Mouse (Mus musculus): ENCODE results near the gene Ppp1r2. TPM values are rescaled to one million over a fixed set of nuclear protein-coding genes. Genes with fewer than 3 reads are reported as not detected.
"Not testable (repeated sequence)": the region's sequence is repeated elsewhere in the genome, so short reads cannot be mapped to it uniquely, and the experiment has no call there.

The Ppp1r2 gene
- 48.2 and 59.4 TPM in 2 replicates for total RNA-seq (2017)

DNA sequence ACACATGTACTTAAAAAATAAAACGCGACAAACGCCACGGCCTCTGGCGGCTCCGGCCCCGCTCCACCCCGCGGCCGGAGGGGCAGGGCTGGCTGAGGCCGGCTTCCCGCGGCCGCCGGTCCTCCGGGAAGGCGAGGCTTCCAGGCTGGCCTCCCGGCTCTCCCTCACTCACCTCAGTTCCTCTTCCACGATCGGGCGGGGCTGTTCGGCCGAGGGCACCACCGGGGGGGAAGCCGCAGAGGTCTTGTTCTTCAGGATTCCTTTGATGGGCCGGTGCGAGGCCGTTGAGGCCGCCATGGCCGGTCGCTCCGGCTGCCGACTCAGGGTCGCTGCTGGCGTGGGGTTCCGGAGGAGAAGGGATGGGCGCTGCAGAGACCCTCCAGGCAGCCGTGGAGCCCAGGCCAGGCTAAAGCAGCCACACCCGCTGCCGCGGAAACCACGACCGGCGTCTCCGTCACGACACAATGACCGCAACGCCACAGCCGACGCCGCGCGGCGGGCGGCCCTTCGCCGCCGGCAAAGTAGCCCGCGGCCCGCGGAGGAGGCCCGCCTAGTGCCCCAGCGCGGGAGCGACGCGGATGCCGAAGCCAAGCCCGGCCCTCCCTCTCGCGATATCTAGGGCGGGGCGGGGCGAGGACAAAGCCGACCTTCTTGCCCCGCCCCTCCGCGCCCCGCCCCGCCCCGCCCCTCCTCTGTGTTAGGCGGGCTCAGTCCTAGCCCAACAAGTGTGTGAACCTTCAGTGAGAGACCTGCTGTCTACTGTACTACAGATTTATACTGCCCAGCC is at the start of gene Ppp1r2:
Ppp1r2 (minus strand) TSS at position 604 of the 787 bp plus-strand sequence.
- ATAC-seq (replicated peaks in 1 of 2; ENCODE audit: insufficient read depth in 1 of 2, low FRiP score in 2 of 2, low TSS enrichment in 1 of 2, low read depth in 1 of 2, poor library complexity in 2 of 2, severe bottlenecking in 2 of 2), result peak; percentile 77 to 93

DNA sequence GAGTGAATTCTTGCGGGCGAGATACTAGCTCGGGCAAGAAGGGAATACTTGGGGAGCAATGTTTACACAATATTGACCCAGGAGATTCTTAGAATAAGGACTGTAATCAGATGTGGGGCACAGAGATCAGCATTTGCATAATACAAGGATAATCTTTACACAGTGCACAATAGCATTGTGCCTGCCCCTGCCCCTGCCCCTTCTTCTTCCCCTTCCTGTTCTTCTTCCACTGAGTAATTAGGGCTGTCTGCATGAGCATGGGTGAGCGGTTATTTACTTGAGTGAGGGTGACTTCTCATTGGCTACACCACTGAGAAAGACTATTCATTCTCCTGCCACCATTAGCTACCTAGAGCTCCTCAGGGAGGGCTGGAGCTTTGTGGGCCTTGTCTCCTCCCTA is 46.4 kb upstream of the Ppp1r2 start:
- ATAC-seq (replicated peaks in 1 of 2; ENCODE audit: insufficient read depth in 1 of 2, low FRiP score in 2 of 2, low TSS enrichment in 1 of 2, low read depth in 1 of 2, poor library complexity in 2 of 2, severe bottlenecking in 2 of 2), result no peak

DNA sequence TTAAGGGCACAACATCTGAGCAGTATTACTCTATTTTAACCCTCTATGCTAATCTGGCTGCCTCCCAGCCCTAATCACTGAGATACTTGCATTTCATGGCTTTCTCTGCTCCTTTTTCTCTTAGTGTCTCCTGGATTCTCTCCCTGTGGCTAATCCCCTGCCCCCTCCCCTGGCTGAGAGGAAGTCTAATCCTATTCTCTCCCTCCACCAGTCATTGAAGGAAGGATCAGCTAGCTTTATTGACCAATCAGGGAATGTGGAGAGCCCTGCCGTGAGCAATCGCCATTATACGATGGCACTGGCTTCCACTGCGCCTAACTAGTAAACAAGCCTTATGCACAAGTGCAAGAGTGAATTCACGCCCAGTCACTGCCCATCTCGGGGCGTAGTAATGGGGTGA is 45.9 kb upstream of the Ppp1r2 start:
- ATAC-seq (replicated peaks in 1 of 2; ENCODE audit: insufficient read depth in 1 of 2, low FRiP score in 2 of 2, low TSS enrichment in 1 of 2, low read depth in 1 of 2, poor library complexity in 2 of 2, severe bottlenecking in 2 of 2), result no peak

DNA sequence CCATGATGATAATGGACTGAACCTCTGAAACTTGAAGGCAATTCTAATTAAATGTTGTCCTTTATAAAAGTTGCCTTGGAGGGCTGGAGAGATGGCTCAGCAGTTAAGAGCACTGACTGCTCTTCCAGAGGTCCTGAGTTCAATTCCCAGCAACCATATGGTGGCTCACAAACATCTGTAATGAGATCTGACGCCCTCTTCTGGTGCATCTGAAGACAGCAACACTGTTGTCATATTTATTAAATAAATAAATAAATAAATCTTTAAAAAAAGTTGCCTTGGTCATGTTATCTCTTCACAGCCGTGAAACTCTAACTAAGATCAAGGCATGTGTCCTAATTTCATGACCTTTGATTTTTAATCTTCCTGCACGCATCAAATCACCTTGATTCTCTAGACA is 44.6 kb upstream of the Ppp1r2 start:
- ATAC-seq (replicated peaks in 1 of 2; ENCODE audit: insufficient read depth in 1 of 2, low FRiP score in 2 of 2, low TSS enrichment in 1 of 2, low read depth in 1 of 2, poor library complexity in 2 of 2, severe bottlenecking in 2 of 2), result not testable (repeated sequence)

DNA sequence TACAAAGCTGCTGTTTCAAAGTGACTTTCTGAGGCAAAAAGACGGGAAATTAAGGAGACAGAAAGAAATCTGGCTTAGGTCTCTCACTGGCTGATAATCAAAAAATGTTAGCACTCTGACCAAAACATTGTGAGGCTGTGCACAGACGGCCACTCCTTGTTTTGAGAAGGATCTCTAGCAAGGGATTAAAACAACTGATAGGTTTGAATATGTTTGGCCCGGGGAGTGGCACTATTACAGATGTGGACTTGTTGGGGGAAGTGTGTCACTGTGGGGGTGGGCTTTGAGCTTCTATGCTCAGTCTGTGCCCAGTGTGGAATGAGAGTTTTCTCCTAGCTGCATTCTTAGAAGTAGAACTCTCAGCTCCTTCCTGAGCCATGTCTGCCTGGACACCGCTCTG is 44.2 kb upstream of the Ppp1r2 start:
- no peak for ATAC-seq (replicated peaks in 1 of 2; ENCODE audit: insufficient read depth in 1 of 2, low FRiP score in 2 of 2, low TSS enrichment in 1 of 2, low read depth in 1 of 2, poor library complexity in 2 of 2, severe bottlenecking in 2 of 2)

DNA sequence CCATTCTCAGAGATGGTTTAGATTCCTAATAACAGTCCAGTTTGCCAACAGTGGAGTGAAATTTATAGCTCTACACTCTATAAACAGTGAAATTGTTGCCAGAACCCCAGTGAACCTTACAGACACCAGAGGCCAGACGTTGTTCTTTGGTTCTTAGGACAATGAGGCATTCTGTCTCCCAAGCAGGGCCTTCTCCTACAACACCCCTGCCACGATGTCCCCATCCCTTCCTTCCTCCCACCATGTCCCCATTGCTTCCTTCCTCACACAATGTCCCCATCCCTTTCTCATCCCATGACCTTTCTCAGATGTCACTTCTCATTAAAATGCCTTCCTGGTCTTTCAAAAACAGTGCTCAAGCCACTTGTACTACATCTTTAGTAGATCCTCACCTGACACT is 43.3 kb upstream of the Ppp1r2 start:
- ATAC-seq (replicated peaks in 1 of 2; ENCODE audit: insufficient read depth in 1 of 2, low FRiP score in 2 of 2, low TSS enrichment in 1 of 2, low read depth in 1 of 2, poor library complexity in 2 of 2, severe bottlenecking in 2 of 2), result peak in 1 of 2 experiments; percentile 17; a peak in 1 of 4 replicates

DNA sequence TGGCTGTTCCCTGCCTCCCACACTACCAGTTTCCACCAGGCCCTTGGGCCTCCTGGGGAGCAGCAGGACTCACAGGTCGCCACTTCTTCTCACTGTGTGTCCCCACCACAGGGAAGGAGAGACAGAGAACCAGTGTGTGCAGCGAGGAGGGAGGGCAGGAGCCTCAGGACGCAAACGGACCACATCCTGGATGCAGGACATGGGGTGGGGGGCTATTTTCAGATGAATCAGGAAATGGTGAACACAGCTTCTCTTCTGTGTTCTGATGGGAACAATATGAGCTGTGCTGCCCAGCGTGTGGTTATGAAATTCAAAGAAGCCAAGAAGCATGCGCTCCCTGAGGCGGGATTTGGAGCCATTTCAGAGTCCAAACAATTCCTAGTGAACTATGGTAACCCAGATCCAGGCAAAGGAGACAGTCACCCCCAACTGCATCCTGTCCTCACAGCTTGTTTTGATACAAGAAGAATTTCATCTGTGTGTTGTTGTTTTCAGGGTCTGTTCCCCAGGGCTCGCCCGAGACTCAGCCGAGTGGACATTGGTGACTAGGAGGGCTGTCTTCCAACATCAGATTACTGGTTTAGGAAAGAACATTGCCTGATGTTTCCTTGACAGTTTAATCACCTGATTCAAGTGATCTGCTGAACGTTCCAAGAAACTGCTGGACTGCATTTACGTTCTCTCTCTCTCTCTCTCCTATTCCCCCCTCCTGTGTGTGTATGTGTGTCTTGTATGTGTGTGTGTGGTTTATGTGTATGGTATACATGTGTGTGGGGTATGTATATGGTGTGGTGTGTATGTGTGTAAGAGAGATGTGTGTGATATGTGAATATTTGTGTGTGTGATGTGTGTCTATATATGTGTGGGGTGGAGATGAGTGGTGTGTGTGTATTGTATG is 41.4 kb upstream of the Ppp1r2 start:
- peak; percentile 27 to 54; a peak in 1 of 4 replicates for ATAC-seq (replicated peaks in 1 of 2; ENCODE audit: insufficient read depth in 1 of 2, low FRiP score in 2 of 2, low TSS enrichment in 1 of 2, low read depth in 1 of 2, poor library complexity in 2 of 2, severe bottlenecking in 2 of 2)

DNA sequence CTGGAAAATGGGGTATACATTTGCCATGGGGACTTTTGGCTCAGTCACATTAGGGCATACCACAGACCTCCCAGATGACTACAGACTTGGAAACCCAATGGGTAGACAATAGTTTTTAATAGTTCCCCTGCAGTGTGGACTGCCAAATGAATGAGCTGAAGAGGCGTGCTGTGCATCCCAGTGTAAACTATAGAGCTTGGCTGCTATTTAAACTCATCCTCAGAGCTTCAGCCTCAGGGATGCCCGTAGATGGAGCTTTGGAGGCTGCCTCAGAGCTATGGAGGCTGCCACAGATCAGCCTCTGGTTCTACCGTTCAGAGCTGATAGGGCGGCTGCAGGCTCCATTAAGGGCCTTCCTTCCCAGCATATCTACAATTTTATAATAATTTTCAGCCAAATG is 40.2 kb upstream of the Ppp1r2 start:
- ATAC-seq (replicated peaks in 1 of 2; ENCODE audit: insufficient read depth in 1 of 2, low FRiP score in 2 of 2, low TSS enrichment in 1 of 2, low read depth in 1 of 2, poor library complexity in 2 of 2, severe bottlenecking in 2 of 2), result no peak

DNA sequence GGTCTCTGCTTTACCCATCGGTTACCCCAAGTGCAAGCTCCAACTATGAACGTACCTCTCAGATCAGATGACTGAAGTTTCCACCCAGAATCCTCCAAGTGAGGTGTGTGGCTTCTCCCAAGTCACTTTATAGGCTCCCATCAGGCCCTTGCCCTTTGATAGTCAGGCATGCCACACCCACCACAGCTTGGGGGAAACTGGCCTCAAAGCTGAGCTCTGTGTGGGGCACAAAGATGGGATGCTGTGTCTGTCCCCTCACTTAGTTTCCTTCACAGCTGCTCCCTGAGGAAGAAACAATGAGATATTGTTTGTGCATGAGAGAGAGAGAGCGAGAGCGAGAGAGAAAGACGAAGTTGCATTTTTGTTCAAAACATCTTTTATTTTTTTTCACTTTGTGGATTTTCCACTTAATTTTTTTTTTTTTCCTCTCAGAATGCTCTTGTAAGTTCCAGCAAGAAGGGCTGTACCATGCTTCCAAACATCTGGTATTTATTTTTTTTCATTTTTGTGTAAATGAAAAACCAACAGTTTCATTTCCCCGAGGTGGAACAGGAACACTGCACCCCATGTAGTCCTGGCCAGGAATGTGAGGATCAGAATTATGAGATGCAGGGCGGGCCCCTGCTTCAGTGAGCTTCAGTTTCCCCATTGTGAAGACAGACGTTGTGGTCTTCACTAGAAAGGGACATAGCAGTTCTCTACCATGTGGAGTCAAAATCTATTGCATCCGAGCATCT is 39.6 kb upstream of the Ppp1r2 start, which contains the start of gene Apod:
Apod (minus strand) TSS at position 312 of the 737 bp plus-strand sequence.
- ATAC-seq (replicated peaks in 1 of 2; ENCODE audit: insufficient read depth in 1 of 2, low FRiP score in 2 of 2, low TSS enrichment in 1 of 2, low read depth in 1 of 2, poor library complexity in 2 of 2, severe bottlenecking in 2 of 2), result no peak

DNA sequence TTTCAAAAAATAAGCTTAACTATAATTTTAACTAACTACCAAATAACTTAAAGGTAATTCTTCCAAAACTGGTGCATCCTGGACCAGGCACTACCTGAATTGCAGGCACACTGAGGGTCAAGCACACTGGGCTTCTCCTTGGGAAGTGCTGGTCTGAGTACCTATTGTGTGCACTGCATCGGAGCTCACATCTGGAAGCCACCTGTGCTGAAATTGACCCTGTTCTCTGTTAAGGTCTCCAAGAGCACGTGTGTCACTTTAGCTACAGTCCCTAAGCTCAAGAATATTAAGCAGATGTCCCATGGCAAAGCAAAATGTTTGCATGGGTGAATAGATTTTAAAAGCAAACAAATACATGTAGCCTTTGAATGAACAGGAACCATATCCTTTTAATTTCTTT is 38.5 kb upstream of the Ppp1r2 start:
- ATAC-seq (replicated peaks in 1 of 2; ENCODE audit: insufficient read depth in 1 of 2, low FRiP score in 2 of 2, low TSS enrichment in 1 of 2, low read depth in 1 of 2, poor library complexity in 2 of 2, severe bottlenecking in 2 of 2), result no peak

DNA sequence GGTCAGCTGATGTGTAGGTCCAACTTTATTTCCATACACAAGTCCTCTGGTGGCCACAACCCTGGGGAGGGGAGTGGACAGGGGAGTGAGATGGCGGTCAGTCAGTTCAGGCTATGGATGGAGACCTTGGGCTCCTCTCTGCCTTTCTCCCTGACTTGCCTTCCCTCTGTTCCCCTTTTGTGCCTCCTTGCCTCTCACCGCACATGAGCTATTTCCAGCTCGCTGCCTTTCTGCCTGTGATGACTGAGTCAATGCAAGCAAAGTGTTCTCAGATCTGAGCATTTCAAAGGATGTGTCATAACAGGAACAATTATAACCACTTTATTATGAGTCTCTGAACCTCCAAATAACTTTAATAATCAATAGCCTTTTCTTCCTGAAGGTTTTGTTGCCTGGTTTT is 37.2 kb upstream of the Ppp1r2 start:
- ATAC-seq (replicated peaks in 1 of 2; ENCODE audit: insufficient read depth in 1 of 2, low FRiP score in 2 of 2, low TSS enrichment in 1 of 2, low read depth in 1 of 2, poor library complexity in 2 of 2, severe bottlenecking in 2 of 2), result no peak

DNA sequence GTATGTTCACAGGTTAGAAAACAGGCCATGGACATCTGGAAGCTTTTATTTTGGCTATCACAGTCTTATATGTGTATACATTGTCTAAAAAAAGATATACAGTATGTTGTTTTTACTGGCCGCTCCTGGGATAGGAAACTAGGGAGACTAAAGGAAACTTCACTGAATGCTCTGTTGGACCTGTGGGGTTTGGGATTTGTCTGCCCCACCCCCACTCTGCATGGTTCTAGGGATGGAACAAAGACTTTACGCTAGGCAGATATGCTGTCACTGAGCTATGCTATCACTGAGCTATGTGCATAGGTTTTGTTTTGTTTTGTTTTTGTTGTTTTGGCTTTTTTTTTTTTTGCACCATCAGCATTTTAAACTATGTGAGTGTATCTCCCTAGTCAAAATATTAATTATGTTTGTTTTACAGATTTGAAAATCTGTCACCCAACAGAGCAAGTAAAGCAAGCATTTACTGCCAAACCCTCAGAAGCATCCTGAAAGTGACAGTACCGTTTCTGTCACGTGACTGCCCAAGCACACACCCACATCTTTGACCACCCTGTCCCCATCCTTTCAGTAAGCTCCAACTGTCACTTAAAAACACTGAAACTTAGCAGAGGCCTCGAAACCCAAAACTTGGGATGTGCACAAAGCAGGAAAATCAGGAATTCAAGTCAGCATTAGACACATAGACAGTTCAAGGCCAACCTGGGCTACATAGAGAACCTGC is 30.3 kb upstream of the Ppp1r2 start:
- no peak for ATAC-seq (replicated peaks in 1 of 2; ENCODE audit: insufficient read depth in 1 of 2, low FRiP score in 2 of 2, low TSS enrichment in 1 of 2, low read depth in 1 of 2, poor library complexity in 2 of 2, severe bottlenecking in 2 of 2)

DNA sequence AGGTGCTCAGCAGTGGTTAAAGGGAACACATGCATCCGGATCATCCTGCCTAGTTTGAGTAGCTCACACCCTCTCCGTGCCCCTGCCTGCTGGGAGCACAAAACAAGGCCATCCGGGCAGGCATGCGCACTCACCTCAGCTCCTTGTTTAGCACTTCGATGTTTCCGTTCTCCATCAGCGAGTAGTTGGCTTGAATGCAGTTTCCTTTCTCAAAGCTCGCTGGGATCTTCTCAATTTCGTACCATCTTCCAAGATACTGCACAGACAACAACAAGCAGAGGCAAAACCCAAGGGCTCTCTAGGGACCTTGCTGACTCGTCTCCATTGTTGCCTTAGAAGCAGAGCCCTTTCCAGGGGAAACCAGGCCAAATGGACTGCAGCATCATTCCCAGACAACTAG is 28.2 kb upstream of the Ppp1r2 start:
- no peak for ATAC-seq (replicated peaks in 1 of 2; ENCODE audit: insufficient read depth in 1 of 2, low FRiP score in 2 of 2, low TSS enrichment in 1 of 2, low read depth in 1 of 2, poor library complexity in 2 of 2, severe bottlenecking in 2 of 2)

DNA sequence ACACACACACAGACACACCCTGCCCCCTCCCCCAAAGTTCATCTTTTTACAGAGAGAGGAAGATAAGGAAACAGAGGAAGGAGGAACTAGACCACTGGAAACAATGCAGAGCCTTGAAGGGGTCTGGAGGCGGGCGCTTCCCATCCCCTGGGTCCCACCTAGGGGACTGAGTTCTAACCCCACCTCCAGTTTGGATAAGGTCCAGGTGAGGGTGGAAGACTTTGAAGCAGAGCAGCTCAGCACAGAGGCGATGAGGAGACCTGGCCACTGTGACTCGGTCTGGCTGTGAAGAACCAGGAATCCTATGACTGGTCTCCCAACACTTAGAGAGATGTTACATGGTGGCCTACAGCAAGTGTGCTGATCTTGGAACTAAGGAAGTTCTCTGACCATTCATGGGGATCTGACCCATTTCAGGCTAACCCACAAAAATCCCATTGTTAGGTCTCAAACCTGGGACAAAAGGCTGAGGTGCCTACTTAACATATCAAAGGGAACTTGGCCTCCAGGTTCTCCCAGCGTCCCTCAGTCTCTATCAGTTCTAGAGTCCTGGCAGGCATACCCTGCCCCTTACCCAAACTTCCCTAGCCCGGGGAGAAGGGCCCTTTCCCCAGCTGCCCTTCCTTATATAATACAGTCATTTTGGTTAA is 25.9 kb upstream of the Ppp1r2 start:
- ATAC-seq (replicated peaks in 1 of 2; ENCODE audit: insufficient read depth in 1 of 2, low FRiP score in 2 of 2, low TSS enrichment in 1 of 2, low read depth in 1 of 2, poor library complexity in 2 of 2, severe bottlenecking in 2 of 2), result 0 out of 4 replicates have a peak, but pooled peaks of 1 of the 2 experiments have one; percentile 4

DNA sequence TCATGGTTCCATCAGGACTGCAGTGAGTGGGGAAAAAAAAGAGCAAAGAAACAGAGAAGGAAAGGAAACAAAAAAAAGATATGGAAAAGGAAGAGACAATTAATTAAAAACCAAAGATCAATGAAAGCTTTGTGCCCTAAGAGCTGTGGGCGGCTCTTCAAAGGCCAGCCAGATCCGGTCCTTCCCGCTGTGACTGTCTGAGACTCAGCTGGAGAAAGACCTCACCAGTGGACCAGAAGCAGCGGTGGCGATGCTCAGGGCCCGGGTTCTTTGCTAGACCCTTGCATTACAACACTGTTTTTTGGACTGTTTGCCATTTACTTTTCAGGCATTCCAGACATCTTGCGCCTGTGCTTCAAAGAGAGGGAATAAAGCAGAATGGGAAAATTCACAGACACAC is 25.4 kb upstream of the Ppp1r2 start:
- ATAC-seq (replicated peaks in 1 of 2; ENCODE audit: insufficient read depth in 1 of 2, low FRiP score in 2 of 2, low TSS enrichment in 1 of 2, low read depth in 1 of 2, poor library complexity in 2 of 2, severe bottlenecking in 2 of 2), result no peak

DNA sequence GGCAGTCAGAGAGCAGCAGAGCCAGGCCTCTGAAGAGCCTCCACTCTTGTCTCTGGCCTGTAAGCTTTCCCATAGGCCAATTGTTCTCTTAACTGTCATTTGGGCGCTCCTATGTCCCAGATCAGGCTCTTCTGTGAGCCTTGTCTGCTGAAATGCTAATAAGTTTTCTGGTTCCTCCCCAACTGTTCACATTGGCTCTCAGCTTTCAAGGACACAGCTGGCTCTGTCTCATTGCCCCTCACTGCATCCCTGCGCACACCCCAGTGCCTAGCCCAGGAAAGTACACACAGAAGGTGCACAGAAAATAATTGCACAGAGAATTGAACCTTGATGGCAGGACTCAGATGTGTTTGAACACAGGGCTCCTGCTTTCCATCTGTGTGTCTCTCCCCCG is 24.9 kb upstream of the Ppp1r2 start:
- no peak for ATAC-seq (replicated peaks in 1 of 2; ENCODE audit: insufficient read depth in 1 of 2, low FRiP score in 2 of 2, low TSS enrichment in 1 of 2, low read depth in 1 of 2, poor library complexity in 2 of 2, severe bottlenecking in 2 of 2)

Data from hematopoietic stem cell, adult 5-6 weeks (primary cell).